Mouse (Mus musculus): Measurements from ENCODE around the gene Galnt6.

DNA sequence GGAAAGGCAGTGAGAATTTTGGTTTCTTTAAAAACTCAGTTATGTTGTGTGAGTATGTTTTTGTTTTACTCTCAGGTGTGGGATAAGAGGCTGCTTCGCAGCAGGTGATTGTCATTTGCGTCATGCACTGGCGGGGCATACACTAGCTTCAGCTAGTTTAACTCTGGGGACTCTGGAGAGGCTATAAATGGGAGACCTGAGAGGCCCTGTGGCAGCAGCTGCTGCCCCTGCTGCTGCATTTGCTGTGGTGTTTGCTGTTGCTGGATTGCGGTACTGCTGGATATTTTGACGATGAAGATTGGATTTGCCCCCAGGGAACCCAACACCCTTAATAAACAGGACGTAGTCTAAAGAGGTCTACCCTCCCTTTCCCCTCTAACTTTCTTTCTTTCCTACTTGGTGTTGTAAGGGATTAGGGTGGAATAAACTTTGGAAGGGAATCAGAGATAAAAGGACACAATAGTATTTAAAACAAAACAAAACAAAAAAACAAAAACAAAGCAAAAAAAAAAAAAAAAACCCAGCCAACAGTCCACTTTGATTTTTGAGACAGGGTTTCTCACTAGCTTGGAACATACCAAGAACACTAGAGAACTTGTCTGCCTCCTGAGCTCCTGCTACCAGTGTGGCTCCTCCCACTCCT lies 17.4 kb upstream of the Galnt6 start:
- TF ChIP-seq CTCF (IDR thresholded peaks at IDR 0.05): no peak
- no peak for TF ChIP-seq EP300 (IDR thresholded peaks at IDR 0.05)
